Mouse (Mus musculus) layer of hippocampus, adult 8-10 months (tissue): ENCODE measurements around the gene Casp6. TPM values are rescaled to one million over a fixed set of nuclear protein-coding genes. Genes with fewer than 3 reads are reported as not detected.

Source experiments
- DNase-seq, 2 experiments: peaks; one replicate each; pipeline ENCODE4 v3.0.0; 2022; ENCODE audit warnings: low spot score in 2 of 2
- total RNA-seq, 4 experiments: library from RNA; stranded (reverse); gene quantifications; 2 replicates each; pipeline ENCODE4 v1.2.4; 2022

Gene Casp6
- total RNA-seq, 4 experiments from 2014 or later, result 5.5 to 10.3 (median 7.5) TPM

DNA sequence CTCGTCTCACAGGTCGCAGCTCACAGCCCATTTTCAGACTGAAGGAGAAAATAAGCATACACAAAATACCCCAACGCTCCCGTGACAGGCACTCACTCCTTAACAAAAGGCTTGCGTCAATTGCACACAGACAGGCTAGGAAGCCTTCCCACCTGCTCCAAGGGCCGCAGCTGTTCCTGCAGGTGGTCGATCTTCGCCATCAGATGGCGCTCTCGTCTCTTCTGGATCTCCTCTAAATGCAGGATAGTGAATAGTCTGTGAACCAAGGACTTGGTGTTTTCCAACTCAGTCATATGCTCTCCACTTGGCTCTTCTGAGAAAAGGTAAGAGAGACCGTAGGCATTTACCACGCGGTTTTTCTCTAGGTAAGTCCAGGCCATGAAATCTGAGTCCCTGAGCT, 17.2 kb downstream of the Casp6 start:
- DNase-seq, result peak; percentile 54 to 83

- DNase-seq, result no peak
Measured at GRCm38 (mm10) chr3:129923581-129923980, 22.4 kb downstream of the Casp6 start.

GRCm38 (mm10) chr3:129925861-129926260, 24.6 kb downstream of the Casp6 start:
- DNase-seq, result no peak

- DNase-seq, result no peak
Measured at GRCm38 (mm10) chr3:129930213-129930778, 29.1 kb downstream of the Casp6 start.

GRCm38 (mm10) chr3:129932443-129932842, 31.2 kb downstream of the Casp6 start:
- no peak for DNase-seq

GRCm38 (mm10) chr3:129936561-129936960, 35.3 kb downstream of the Casp6 start:
- no peak for DNase-seq

- no peak for DNase-seq
Measured at GRCm38 (mm10) chr3:129937848-129938247, 36.6 kb downstream of the Casp6 start.

GRCm38 (mm10) chr3:129939058-129939457, 37.8 kb downstream of the Casp6 start:
- DNase-seq, result no peak

GRCm38 (mm10) chr3:129940780-129941179, 39.6 kb downstream of the Casp6 start:
- DNase-seq, result no peak

DNA sequence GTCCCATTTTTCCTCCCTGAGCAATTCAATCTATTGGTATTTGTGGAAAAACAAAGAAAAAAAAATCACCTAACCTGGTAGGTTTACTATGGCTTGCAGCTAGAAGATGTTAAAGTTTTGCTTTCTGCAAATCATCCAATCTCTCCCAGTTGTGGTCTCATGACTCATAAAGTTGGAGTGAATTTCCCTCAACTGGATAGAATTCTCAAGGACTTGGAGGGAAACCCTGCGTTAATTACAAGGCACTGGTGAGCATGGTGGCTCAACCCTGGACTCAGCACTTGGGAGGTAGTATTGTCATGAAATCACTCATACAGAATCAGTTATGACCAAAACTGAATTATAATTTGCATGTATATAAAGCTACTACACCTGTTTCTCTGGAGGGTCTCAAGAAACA, 40.1 kb downstream of the Casp6 start:
- no peak for DNase-seq

DNA sequence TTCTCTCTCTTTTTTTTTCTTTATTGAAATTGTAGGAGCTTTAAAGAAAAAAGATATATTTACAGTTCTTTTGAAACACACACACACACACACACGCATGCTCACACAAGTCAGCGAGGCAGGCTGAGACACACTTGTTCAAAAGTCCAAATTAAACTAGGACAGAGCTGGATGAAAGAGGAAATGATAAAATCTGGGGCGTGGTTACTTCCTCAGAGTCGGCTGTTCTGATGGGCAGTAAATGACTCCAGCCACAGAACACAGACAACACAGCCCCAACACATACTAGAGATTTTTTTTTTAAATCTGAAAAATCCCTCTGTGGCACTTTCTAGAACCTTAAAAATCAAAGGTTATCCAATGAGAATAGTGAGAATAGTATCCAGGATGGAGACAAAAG, 42.6 kb downstream of the Casp6 start:
- DNase-seq, result no peak

GRCm38 (mm10) chr3:129946217-129946914, 45.1 kb downstream of the Casp6 start:
- no peak for DNase-seq

DNA sequence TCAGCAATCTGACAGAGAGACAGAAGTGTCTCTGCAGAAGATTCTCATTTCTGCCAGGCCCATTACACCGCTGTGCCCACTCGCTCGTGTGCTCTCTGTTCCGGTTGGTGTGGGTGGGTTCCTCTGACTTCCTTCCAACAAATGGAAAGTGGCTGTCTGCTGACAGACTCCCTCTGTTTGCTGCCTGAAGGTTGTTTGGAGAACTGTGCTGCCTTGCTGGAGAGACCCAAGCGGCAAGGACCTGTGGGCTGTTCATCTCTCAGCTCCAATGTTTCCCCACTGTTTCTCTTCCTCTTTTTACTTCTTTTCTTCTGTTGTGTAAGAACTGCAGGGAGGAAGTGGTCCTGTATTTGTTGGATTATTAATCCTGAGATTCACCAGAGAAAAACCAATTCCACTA, 47.1 kb downstream of the Casp6 start:
- peak in 1 of 2 experiments; percentile 12 for DNase-seq

- no peak for DNase-seq
Measured at GRCm38 (mm10) chr3:129949158-129949773, 48.0 kb downstream of the Casp6 start.

- DNase-seq, result no peak
Measured at GRCm38 (mm10) chr3:129953296-129953695, 52.1 kb downstream of the Casp6 start.

DNA sequence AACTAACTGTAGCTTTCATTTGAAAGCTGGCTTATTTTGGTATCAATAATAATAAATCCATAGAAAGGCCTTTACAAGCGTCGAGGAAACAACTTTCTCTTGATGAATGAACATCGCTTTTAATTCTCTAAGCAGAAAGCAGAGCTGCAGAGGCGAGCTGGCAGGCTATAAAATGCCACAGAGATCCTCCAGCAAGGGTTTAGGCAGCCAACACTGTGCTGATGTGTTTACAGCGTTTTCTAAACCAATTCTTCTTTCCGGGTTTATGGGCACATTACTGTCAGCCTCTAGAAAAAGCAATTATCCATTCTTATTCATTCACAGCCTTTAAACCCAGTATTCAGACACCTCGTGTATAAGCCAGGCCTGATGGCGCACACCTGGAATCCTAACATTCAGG, 61.3 kb downstream of the Casp6 start:
- DNase-seq, result no peak

Other genes with a start within 250 kb of the Casp6 start
- 1 to 10 TPM; 1.2 to 4.9 (median 1.6) TPM for gene Egf, start 146.1 kb upstream of the Casp6 start, total RNA-seq
- gene Lrit3, start 97.4 kb upstream of the Casp6 start, total RNA-seq, result under 1 TPM in 1 of 4 experiments, not detected in 3; 0.18 TPM
- gene Rrh, start 78.8 kb upstream of the Casp6 start, total RNA-seq, result 1 to 10 TPM in 1 of 4 experiments, under 1 TPM in 3; 0.82 to 1.4 (median 0.98) TPM
- 10 to 100 TPM; 41.6 to 52.6 (median 46.3) TPM for gene Gar1, start 70.0 kb upstream of the Casp6 start, total RNA-seq
- under 1 TPM in 2 of 4 experiments, not detected in 2; 0.20 to 0.43 TPM for gene Cfi, start 65.5 kb upstream of the Casp6 start, total RNA-seq
- gene Pla2g12a, start 22.8 kb upstream of the Casp6 start, total RNA-seq, result 10 to 100 TPM; 19.3 to 23.8 (median 21.5) TPM
- gene Mcub, start 68.8 kb downstream of the Casp6 start, total RNA-seq, result 1 to 10 TPM; 1.8 to 5.1 (median 2.6) TPM
- gene Sec24b, start 160.1 kb downstream of the Casp6 start, total RNA-seq, result 10 to 100 TPM; 51.2 to 84.4 (median 72.7) TPM
- 10 to 100 TPM; 56.3 to 71.8 (median 65.0) TPM for gene Col25a1, start 230.1 kb downstream of the Casp6 start, total RNA-seq